Mouse (Mus musculus) limb, embryonic 10.5 days (tissue): ENCODE measurements around the gene Zfp91. TPM values are rescaled to one million over a fixed set of nuclear protein-coding genes. Genes with fewer than 3 reads are reported as not detected.

Source experiments
- DNase-seq: peaks from one replicate; pipeline ENCODE4 v3.0.0-alpha.2; 2017; ENCODE audit warnings: low spot score
- H3K27ac ChIP-seq: fragments of 300-500 bp; sonication (generic); 2 replicates; pipeline ENCODE4 v1.5.1; 2016; ENCODE audit warnings: mild to moderate bottlenecking
- H3K27me3 ChIP-seq: fragments of 300-500 bp; sonication (generic); 2 replicates; pipeline ENCODE4 v1.6.1; 2016; ENCODE audit warnings: low read depth, mild to moderate bottlenecking; ENCODE audit not compliant: poor library complexity, severe bottlenecking
- H3K36me3 ChIP-seq: fragments of 300-500 bp; sonication (generic); 2 replicates; pipeline ENCODE4 v1.6.1; 2016; ENCODE audit warnings: mild to moderate bottlenecking, moderate library complexity
- H3K4me1 ChIP-seq: fragments of 300-500 bp; sonication (generic); 2 replicates; pipeline ENCODE4 v1.6.1; 2016
- H3K4me3 ChIP-seq: fragments of 300-500 bp; sonication (generic); 2 replicates; pipeline ENCODE4 v1.5.1; 2016; ENCODE audit warnings: mild to moderate bottlenecking, moderate library complexity
- H3K9me3 ChIP-seq: fragments of 300-500 bp; sonication (generic); replicated peaks from 2 replicates; pipeline ENCODE4 v1.6.1; 2016; ENCODE audit warnings: mild to moderate bottlenecking
- WGBS: fragments of 180-500 bp; shearing (Covaris S2); methylation state at CpG from one replicate; pipeline ENCODE4 v1.1.7; 2016; 5-methylcytosine and 5-hydroxymethylcytosine counted together
- polyA plus RNA-seq: library from polyadenylated mRNA; unstranded; fragments of >200 nt; fragmentation: Nextera tagmentation; extraction: Ambion mirVana; gene quantifications from 2 replicates; pipeline ENCODE4 v1.2.1, GENCODE M21; 2016

The Zfp91 gene
- polyA plus RNA-seq, 1 experiment from 2014 or later, result 13.5 TPM

- Histone ChIP-seq H3K4me1 (no peaks in the 10 kb centered on the region), H3K9me3 (no peaks in the 10 kb centered on the region), H3K4me3 (no peak overlapping the region), H3K27me3 (no peaks in the 10 kb centered on the region), H3K27ac (no peak overlapping the region), H3K36me3 (no peaks in the 10 kb centered on the region)
- DNase-seq, result no peak
- 71% methylated on average over 2 of the region's 2 CpGs for WGBS
These were observed 75.5 kb downstream of the Zfp91 start for GRCm38 (mm10) chr19:12720463-12720862.

GRCm38 (mm10) chr19:12719189-12719588 lies 76.7 kb downstream of the Zfp91 start:
- Histone ChIP-seq H3K4me1 (no peaks in the 10 kb centered on the region), H3K36me3 (no peaks in the 10 kb centered on the region), H3K27me3 (no peaks in the 10 kb centered on the region), H3K4me3 (no peak overlapping the region), H3K27ac (no peak overlapping the region), H3K9me3 (no peaks in the 10 kb centered on the region)
- 82% methylated on average over 6 of the region's 6 CpGs for WGBS
- no peak for DNase-seq

Other genes starting within 250 kb of the Zfp91 start
- not detected in 2 replicates for gene Gm4952, start 196.2 kb downstream of the Zfp91 start, polyA plus RNA-seq
- not detected in 2 replicates for gene Glyat, start 162.8 kb downstream of the Zfp91 start, polyA plus RNA-seq
- gene Olfr1442, start 125.7 kb downstream of the Zfp91 start, polyA plus RNA-seq, result not detected in 2 replicates
- gene Olfr1443, start 118.0 kb downstream of the Zfp91 start, polyA plus RNA-seq, result not detected in 2 replicates
- not detected in 2 replicates for gene Keg1, start 100.3 kb downstream of the Zfp91 start, polyA plus RNA-seq
- gene Cntf, start 30.5 kb downstream of the Zfp91 start, polyA plus RNA-seq, result 1.8 and 2.2 TPM in 2 replicates
- gene Lpxn, start 67 bp upstream of the Zfp91 start, polyA plus RNA-seq, result 0.68 and 0.78 TPM in 2 replicates
- gene Gm5244, start 50.6 kb upstream of the Zfp91 start, polyA plus RNA-seq, result not detected in 2 replicates
- not detected in 2 replicates for gene Olfr1444, start 61.2 kb upstream of the Zfp91 start, polyA plus RNA-seq
- not detected in 2 replicates for gene Olfr1445, start 87.7 kb upstream of the Zfp91 start, polyA plus RNA-seq
- gene Olfr1446, start 97.4 kb upstream of the Zfp91 start, polyA plus RNA-seq, result not detected in 2 replicates
- gene Olfr1447, start 107.6 kb upstream of the Zfp91 start, polyA plus RNA-seq, result not detected in 2 replicates
- gene Olfr1448, start 128.3 kb upstream of the Zfp91 start, polyA plus RNA-seq, result not detected in 2 replicates
- not detected in 2 replicates for gene Olfr1449, start 134.7 kb upstream of the Zfp91 start, polyA plus RNA-seq
- not detected in 2 replicates for gene Olfr1450, start 154.1 kb upstream of the Zfp91 start, polyA plus RNA-seq
- not detected in 2 replicates for gene Olfr1451, start 198.9 kb upstream of the Zfp91 start, polyA plus RNA-seq
- not detected in 2 replicates for gene Olfr1453, start 232.2 kb upstream of the Zfp91 start, polyA plus RNA-seq